Mouse (Mus musculus) thymus, postnatal 14 days (tissue): ENCODE data around the gene Serpina16.
"Not testable (repeated sequence)": the region's sequence is repeated elsewhere in the genome, so short reads cannot be mapped to it uniquely, and the experiment has no call there.

Experiments
- DNase-seq: peaks from one replicate; pipeline ENCODE4 v3.0.0; 2021

Serpina16 gene

GRCm38 (mm10) chr12:103676039-103676438 is at the start of gene Serpina16:
Gene Serpina16 (minus strand): TSS chr12:103676139.
- DNase-seq: no peak

GRCm38 (mm10) chr12:103711537-103711936 is 35.6 kb upstream of the Serpina16 start:
- no peak for DNase-seq

GRCm38 (mm10) chr12:103710405-103710804 is 34.5 kb upstream of the Serpina16 start:
- DNase-seq: no peak

- no peak for DNase-seq
These were observed 30.2 kb upstream of the Serpina16 start for GRCm38 (mm10) chr12:103706113-103706512.

- no peak for DNase-seq
These were observed 29.6 kb upstream of the Serpina16 start for GRCm38 (mm10) chr12:103705547-103705946.

GRCm38 (mm10) chr12:103700144-103700750 is 24.3 kb upstream of the Serpina16 start:
- DNase-seq: no peak

- DNase-seq: no peak
These were observed 19.5 kb upstream of the Serpina16 start, which contains the start of gene Serpina1f for GRCm38 (mm10) chr12:103695429-103695828. Gene Serpina1f (minus strand): TSS chr12:103695529.

GRCm38 (mm10) chr12:103688221-103688814 is 12.4 kb upstream of the Serpina16 start:
- no peak for DNase-seq

GRCm38 (mm10) chr12:103687021-103687420 is 11.1 kb upstream of the Serpina16 start:
- DNase-seq: no peak

GRCm38 (mm10) chr12:103686050-103686449 is 10.1 kb upstream of the Serpina16 start:
- no peak for DNase-seq

- DNase-seq: no peak
These were observed 9.4 kb upstream of the Serpina16 start for GRCm38 (mm10) chr12:103685386-103685785.

- DNase-seq: no peak
These were observed 7.8 kb upstream of the Serpina16 start for GRCm38 (mm10) chr12:103683775-103684174.

GRCm38 (mm10) chr12:103681739-103682138 is 5.8 kb upstream of the Serpina16 start:
- DNase-seq: no peak

- DNase-seq: no peak
These were observed 5.2 kb upstream of the Serpina16 start for GRCm38 (mm10) chr12:103681169-103681568.

- DNase-seq: not testable (repeated sequence)
These were observed 3.9 kb upstream of the Serpina16 start for GRCm38 (mm10) chr12:103679853-103680252.

- DNase-seq: no peak
These were observed 2.8 kb downstream of the Serpina16 start for GRCm38 (mm10) chr12:103673179-103673578.

GRCm38 (mm10) chr12:103671483-103671882 is 4.5 kb downstream of the Serpina16 start:
- DNase-seq: no peak

- DNase-seq: no peak
These were observed 5.0 kb downstream of the Serpina16 start for GRCm38 (mm10) chr12:103670964-103671363.

- DNase-seq: no peak
These were observed 5.6 kb downstream of the Serpina16 start for GRCm38 (mm10) chr12:103670344-103670743.

GRCm38 (mm10) chr12:103665286-103665685 is 10.7 kb downstream of the Serpina16 start:
- no peak for DNase-seq

- not testable (repeated sequence) for DNase-seq
These were observed 13.9 kb downstream of the Serpina16 start for GRCm38 (mm10) chr12:103662053-103662452.

- no peak for DNase-seq
These were observed 15.9 kb downstream of the Serpina16 start for GRCm38 (mm10) chr12:103660076-103660475.

- DNase-seq: no peak
These were observed 16.8 kb downstream of the Serpina16 start for GRCm38 (mm10) chr12:103659171-103659570.

- DNase-seq: no peak
These were observed 17.9 kb downstream of the Serpina16 start for GRCm38 (mm10) chr12:103657991-103658390.
